Mouse (Mus musculus) ES-Bruce4 (cell line): ENCODE results near the gene Fam129b. TPM values are rescaled to one million over a fixed set of nuclear protein-coding genes. Genes with fewer than 3 reads are reported as not detected.
A peak's percentile ranks its signal among the peaks of the same experiment; 100 is the strongest.

Experiments used
- H3K27ac ChIP-seq: 2 replicates; pipeline ENCODE4 v1.5.1; 2012; ENCODE audit warnings: low read length, inconsistent platforms; ENCODE audit not compliant: insufficient read depth
- H3K27me3 ChIP-seq: 2 replicates; pipeline ENCODE4 v1.6.1; 2012; ENCODE audit warnings: mild to moderate bottlenecking, low read length, inconsistent platforms; ENCODE audit not compliant: control insufficient read depth, poor library complexity, insufficient read depth, severe bottlenecking
- H3K36me3 ChIP-seq: 2 replicates; pipeline ENCODE4 v1.6.1; 2012; ENCODE audit warnings: inconsistent platforms, mild to moderate bottlenecking, low read length, moderate library complexity; ENCODE audit not compliant: control insufficient read depth, poor library complexity, insufficient read depth, severe bottlenecking
- H3K4me1 ChIP-seq: one replicate; pipeline ENCODE4 v1.8.1; 2011; ENCODE audit warnings: low read length; ENCODE audit not compliant: control insufficient read depth, insufficient read depth
- H3K4me3 ChIP-seq: 2 replicates; pipeline ENCODE4 v1.5.1; 2011; ENCODE audit warnings: low read depth, mild to moderate bottlenecking, low read length
- H3K9ac ChIP-seq: 2 replicates; pipeline ENCODE4 v1.6.1; 2012; ENCODE audit warnings: low read depth, mild to moderate bottlenecking, inconsistent platforms; ENCODE audit not compliant: poor library complexity, severe bottlenecking
- H3K9me3 ChIP-seq: replicated peaks from 2 replicates; pipeline ENCODE4 v1.6.1; 2012; ENCODE audit warnings: mild to moderate bottlenecking, low read length, inconsistent platforms; ENCODE audit not compliant: control insufficient read depth, poor library complexity, insufficient read depth, severe bottlenecking
- CTCF ChIP-seq: IDR thresholded peaks from one replicate; pipeline ENCODE4 v1.8.1; 2011; ENCODE audit warnings: low read depth, low read length
- EP300 ChIP-seq: IDR thresholded peaks from 2 replicates; pipeline ENCODE4 v1.6.1; 2011; ENCODE audit warnings: low read depth, low read length; ENCODE audit not compliant: insufficient read depth
- POLR2A ChIP-seq: IDR thresholded peaks from one replicate; pipeline ENCODE4 v1.8.1; 2011; ENCODE audit warnings: low read length; ENCODE audit not compliant: insufficient read depth
- polyA plus RNA-seq: library from polyadenylated mRNA; stranded (reverse); fragments of >200 nt; gene quantifications from 2 replicates; pipeline ENCODE4 v1.2.4, GENCODE M21; 2011; ENCODE audit warnings: low read depth; ENCODE audit not compliant: missing spikeins, insufficient read depth, insufficient read length

Fam129b gene
- polyA plus RNA-seq, 1 experiment: 65.5 TPM

GRCm38 (mm10) chr2:32876490-32877302 is 782 bp downstream of the Fam129b start:
- Histone ChIP-seq H3K4me3 (peak overlapping the region; percentile 64), H3K27ac (no peak overlapping the region), H3K9ac (peak overlapping the region; percentile 60), H3K4me1 (peaks cover 6% of the 10 kb centered on the region), H3K36me3 (no peaks in the 10 kb centered on the region), H3K9me3 (no peaks in the 10 kb centered on the region), H3K27me3 (no peaks in the 10 kb centered on the region)
- TF ChIP-seq EP300: no peak
- TF ChIP-seq CTCF: no peak
- no peak for TF ChIP-seq POLR2A

GRCm38 (mm10) chr2:32877303-32877702 is 1.4 kb downstream of the Fam129b start:
- no peaks in the 10 kb centered on the region for H3K27me3 ChIP-seq
- TF ChIP-seq EP300: no peak
- TF ChIP-seq CTCF: no peak
- TF ChIP-seq POLR2A: no peak
- peak overlapping the region; percentile 19; the same call in 1 of the 2 replicates for H3K27ac ChIP-seq
- peaks cover 6% of the 10 kb centered on the region for H3K4me1 ChIP-seq
- no peaks in the 10 kb centered on the region for H3K9me3 ChIP-seq
- H3K4me3 ChIP-seq: peak overlapping the region; percentile 64
- peak overlapping the region; percentile 60 for H3K9ac ChIP-seq
- H3K36me3 ChIP-seq: no peaks in the 10 kb centered on the region

DNA sequence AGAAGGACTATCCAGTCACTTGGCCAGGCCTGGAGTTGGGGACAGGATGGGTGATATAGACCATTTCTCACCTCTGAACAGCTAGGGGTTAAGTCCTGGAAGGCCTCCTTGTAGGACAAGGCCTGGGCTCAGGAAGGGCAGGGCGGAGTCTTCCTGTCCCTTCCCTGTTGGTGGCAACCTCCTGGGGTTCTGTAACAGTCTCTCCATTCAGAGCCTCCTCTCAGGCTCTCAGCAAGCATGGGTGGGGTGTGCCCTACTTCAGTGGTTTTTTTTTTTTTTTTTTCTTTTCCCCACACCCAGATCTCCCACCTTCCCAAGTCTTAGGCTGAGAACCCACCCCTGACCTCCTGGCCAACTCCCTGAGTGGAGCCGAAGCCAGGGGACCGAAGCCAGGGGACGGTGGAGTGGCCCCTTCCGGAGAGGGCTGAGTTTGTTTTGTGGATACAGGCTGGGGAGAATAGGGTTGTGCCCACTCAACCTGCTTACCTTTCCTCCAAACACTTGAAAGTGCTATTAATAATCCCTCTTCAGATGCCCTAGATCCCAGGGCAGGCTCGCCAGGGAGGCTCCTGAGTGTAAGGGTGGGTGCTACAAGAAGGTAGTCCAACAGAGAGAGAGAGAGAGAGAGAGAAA is 2.0 kb downstream of the Fam129b start:
- peak overlapping the region; percentile 60 for H3K9ac ChIP-seq
- H3K4me1 ChIP-seq: peaks cover 5% of the 10 kb centered on the region
- peak overlapping the region; percentile 19; the same call in 1 of the 2 replicates for H3K27ac ChIP-seq
- H3K36me3 ChIP-seq: no peaks in the 10 kb centered on the region
- TF ChIP-seq CTCF: no peak
- no peak for TF ChIP-seq POLR2A
- peak; percentile 85 for TF ChIP-seq EP300
- peak overlapping the region; percentile 64 for H3K4me3 ChIP-seq
- H3K27me3 ChIP-seq: no peaks in the 10 kb centered on the region
- no peaks in the 10 kb centered on the region for H3K9me3 ChIP-seq

DNA sequence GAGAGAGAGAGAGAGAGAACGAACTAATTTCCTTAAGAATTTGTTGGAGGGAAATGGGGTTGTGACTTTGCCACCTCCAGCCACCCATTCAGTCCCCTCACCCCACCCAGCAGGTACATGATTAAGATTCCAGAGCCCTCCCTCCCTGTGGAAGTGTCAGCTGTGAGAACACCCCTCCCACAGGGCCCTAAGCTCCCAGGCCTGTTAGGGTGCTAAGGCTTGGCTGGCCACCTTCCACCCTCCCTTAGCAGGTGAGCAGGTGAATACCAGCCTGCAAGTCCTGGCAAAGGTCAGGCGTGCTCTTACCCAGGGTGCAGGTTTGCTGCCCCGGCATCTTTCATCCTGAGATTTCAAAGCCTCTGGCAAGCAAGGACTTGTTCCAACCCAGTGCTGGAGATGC is 2.5 kb downstream of the Fam129b start:
- Histone ChIP-seq H3K4me3 (no peak overlapping the region), H3K4me1 (peaks cover 5% of the 10 kb centered on the region), H3K9me3 (no peaks in the 10 kb centered on the region), H3K9ac (peak overlapping the region; percentile 38), H3K36me3 (no peaks in the 10 kb centered on the region), H3K27me3 (no peaks in the 10 kb centered on the region), H3K27ac (peak overlapping the region; percentile 12; the same call in 1 of the 2 replicates)
- no peak for TF ChIP-seq CTCF
- TF ChIP-seq EP300: no peak
- TF ChIP-seq POLR2A: no peak

DNA sequence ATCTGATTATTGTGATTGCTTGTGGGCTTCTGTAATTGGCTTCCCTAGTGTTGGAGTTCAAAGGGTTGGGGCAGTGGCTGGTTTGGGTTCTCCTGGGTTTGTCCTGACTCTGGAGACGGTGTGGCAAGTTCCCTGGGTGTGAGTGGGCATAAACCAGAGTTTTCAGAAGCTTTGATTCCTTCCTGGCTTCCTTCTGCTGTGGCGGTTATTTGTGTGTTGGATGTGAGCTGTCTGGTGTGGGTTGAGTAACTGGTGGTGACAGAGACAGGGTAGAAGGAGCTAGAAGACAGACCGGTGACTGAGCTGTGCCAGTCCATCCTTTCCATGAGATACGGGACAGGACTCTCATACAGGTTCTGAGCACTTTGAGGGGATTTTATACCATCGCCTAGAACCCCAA is 3.7 kb downstream of the Fam129b start:
- no peak for TF ChIP-seq CTCF
- TF ChIP-seq EP300: no peak
- no peak for TF ChIP-seq POLR2A
- Histone ChIP-seq H3K27me3 (no peaks in the 10 kb centered on the region), H3K4me1 (peaks cover 7% of the 10 kb centered on the region), H3K9me3 (no peaks in the 10 kb centered on the region), H3K9ac (no peak overlapping the region), H3K27ac (no peak overlapping the region), H3K4me3 (no peak overlapping the region), H3K36me3 (no peaks in the 10 kb centered on the region)

- Histone ChIP-seq H3K27me3 (no peaks in the 10 kb centered on the region), H3K36me3 (no peaks in the 10 kb centered on the region), H3K4me1 (peaks cover 10% of the 10 kb centered on the region), H3K9ac (no peak overlapping the region), H3K27ac (no peak overlapping the region), H3K9me3 (no peaks in the 10 kb centered on the region), H3K4me3 (no peak overlapping the region)
- TF ChIP-seq EP300: no peak
- TF ChIP-seq POLR2A: no peak
- no peak for TF ChIP-seq CTCF
Observed at GRCm38 (mm10) chr2:32881054-32881453, 5.1 kb downstream of the Fam129b start.
